Mouse (Mus musculus): ENCODE results near the gene Timm44. TPM values are rescaled to one million over a fixed set of nuclear protein-coding genes. Genes with fewer than 3 reads are reported as not detected.

The Timm44 gene
- total RNA-seq, 1 experiment, result 72.5 TPM

GRCm38 (mm10) chr8:4247951-4248540 lies 27.7 kb downstream of the Timm44 start, which contains the start of gene Tgfbr3l:
Gene Tgfbr3l (plus strand): TSS chr8:4248214.
- Histone ChIP-seq H3K9me3 (ENCODE audit: control insufficient read depth, insufficient read depth, low read depth, low read length) (no peaks in the 10 kb centered on the region), H3K27ac (ENCODE audit: insufficient read depth, low read depth, low read length, poor library complexity, severe bottlenecking) (no peak within 1 kb of the TSS), H3K4me3 (ENCODE audit: insufficient read depth in 1 of 2, low read depth in 1 of 2, low read length in 2 of 2, poor library complexity in 1 of 2, severe bottlenecking in 1 of 2) (peak within 1 kb of the TSS; percentile 16 to 45; a peak in 2 of 4 replicates), H3K36me3 (ENCODE audit: control insufficient read depth, insufficient read depth, low read length, poor library complexity, severe bottlenecking) (peaks cover 29% of the 10 kb centered on the region), H3K4me1 (ENCODE audit: control insufficient read depth in 2 of 2, insufficient read depth in 2 of 2, low read length in 2 of 2, poor library complexity in 1 of 2) (peaks cover 8 to 16% of the 10 kb centered on the region in 2 experiments; a peak in 2 of 4 replicates), H3K9ac (ENCODE audit: insufficient read depth, low read depth, low read length, poor library complexity, severe bottlenecking) (peak within 1 kb of the TSS; percentile 19; the same call in 1 of the 2 replicates)
- no peak for DNase-seq (ENCODE audit: low read depth, low spot score)
- TF ChIP-seq MAFK (IDR thresholded peaks at IDR 0.05; ENCODE audit: insufficient read depth, low read depth, low read length) (no peak), HCFC1 (IDR thresholded peaks at IDR 0.05; ENCODE audit: borderline replicate concordance, insufficient read depth, low read length) (no peak), ZC3H11A (IDR thresholded peaks at IDR 0.05; ENCODE audit: borderline replicate concordance, low read depth, low read length) (no peak), ZNF384 (IDR thresholded peaks at IDR 0.05; ENCODE audit: low read depth, low read length) (no peak), CHD2 (IDR thresholded peaks at IDR 0.05; ENCODE audit: low read depth, low read length) (no peak)
- in situ Hi-C loops (cut with MboI; ENCODE audit: low sequenced_read_pairs in 2 of 2, unreplicated experiment in 2 of 2), result no loop called here

DNA sequence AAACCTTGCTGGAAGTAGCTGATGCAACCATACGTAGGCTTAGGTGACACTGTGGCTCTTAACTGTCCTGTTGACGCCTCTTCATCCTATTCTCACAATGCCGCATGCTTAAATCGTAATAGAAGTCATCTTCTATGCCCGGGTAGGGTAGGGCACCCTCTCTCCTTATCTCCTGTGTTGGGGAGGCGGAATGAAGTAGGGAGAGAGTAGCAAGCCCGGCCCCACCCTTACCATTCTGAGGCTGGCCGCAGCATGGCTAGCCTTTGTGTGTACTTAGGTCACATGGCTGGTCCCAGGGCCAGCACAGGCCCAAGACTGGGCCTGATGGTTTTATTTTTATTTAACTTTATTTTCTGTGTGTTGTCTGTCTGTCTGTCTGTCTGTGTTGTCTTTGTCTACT lies 28.5 kb downstream of the Timm44 start:
- H3K27ac ChIP-seq (ENCODE audit: insufficient read depth, low read depth, low read length, poor library complexity, severe bottlenecking), result no peak overlapping the region
- in situ Hi-C loops (cut with MboI; ENCODE audit: low sequenced_read_pairs in 2 of 2, unreplicated experiment in 2 of 2), result no loop called here
- TF ChIP-seq MAFK (IDR thresholded peaks at IDR 0.05; ENCODE audit: insufficient read depth, low read depth, low read length) (no peak), ZNF384 (IDR thresholded peaks at IDR 0.05; ENCODE audit: low read depth, low read length) (no peak), CHD2 (IDR thresholded peaks at IDR 0.05; ENCODE audit: low read depth, low read length) (no peak), HCFC1 (IDR thresholded peaks at IDR 0.05; ENCODE audit: borderline replicate concordance, insufficient read depth, low read length) (no peak), ZC3H11A (IDR thresholded peaks at IDR 0.05; ENCODE audit: borderline replicate concordance, low read depth, low read length) (no peak)
- DNase-seq (ENCODE audit: low read depth, low spot score), result no peak
- peaks cover 30% of the 10 kb centered on the region for H3K36me3 ChIP-seq (ENCODE audit: control insufficient read depth, insufficient read depth, low read length, poor library complexity, severe bottlenecking)
- H3K4me3 ChIP-seq (ENCODE audit: insufficient read depth in 1 of 2, low read depth in 1 of 2, low read length in 2 of 2, poor library complexity in 1 of 2, severe bottlenecking in 1 of 2), result no peak overlapping the region
- no peaks in the 10 kb centered on the region for H3K9me3 ChIP-seq (ENCODE audit: control insufficient read depth, insufficient read depth, low read depth, low read length)
- H3K9ac ChIP-seq (ENCODE audit: insufficient read depth, low read depth, low read length, poor library complexity, severe bottlenecking), result no peak overlapping the region
- peaks cover 4 to 14% of the 10 kb centered on the region in 2 experiments; a peak in 2 of 4 replicates for H3K4me1 ChIP-seq (ENCODE audit: control insufficient read depth in 2 of 2, insufficient read depth in 2 of 2, low read length in 2 of 2, poor library complexity in 1 of 2)

GRCm38 (mm10) chr8:4245737-4246136 lies 30.0 kb downstream of the Timm44 start:
- H3K4me1 ChIP-seq (ENCODE audit: control insufficient read depth in 2 of 2, insufficient read depth in 2 of 2, low read length in 2 of 2, poor library complexity in 1 of 2), result peaks cover 4 to 14% of the 10 kb centered on the region in 2 experiments; a peak in 2 of 4 replicates
- DNase-seq (ENCODE audit: low read depth, low spot score), result no peak
- no peaks in the 10 kb centered on the region for H3K9me3 ChIP-seq (ENCODE audit: control insufficient read depth, insufficient read depth, low read depth, low read length)
- no peak for TF ChIP-seq MAFK (IDR thresholded peaks at IDR 0.05; ENCODE audit: insufficient read depth, low read depth, low read length)
- no peak for TF ChIP-seq CHD2 (IDR thresholded peaks at IDR 0.05; ENCODE audit: low read depth, low read length)
- TF ChIP-seq HCFC1 (IDR thresholded peaks at IDR 0.05; ENCODE audit: borderline replicate concordance, insufficient read depth, low read length), result no peak
- no peak overlapping the region for H3K4me3 ChIP-seq (ENCODE audit: insufficient read depth in 1 of 2, low read depth in 1 of 2, low read length in 2 of 2, poor library complexity in 1 of 2, severe bottlenecking in 1 of 2)
- H3K9ac ChIP-seq (ENCODE audit: insufficient read depth, low read depth, low read length, poor library complexity, severe bottlenecking), result no peak overlapping the region
- no peak overlapping the region for H3K27ac ChIP-seq (ENCODE audit: insufficient read depth, low read depth, low read length, poor library complexity, severe bottlenecking)
- in situ Hi-C loops (cut with MboI; ENCODE audit: low sequenced_read_pairs in 2 of 2, unreplicated experiment in 2 of 2), result no loop called here
- peaks cover 30% of the 10 kb centered on the region for H3K36me3 ChIP-seq (ENCODE audit: control insufficient read depth, insufficient read depth, low read length, poor library complexity, severe bottlenecking)

DNA sequence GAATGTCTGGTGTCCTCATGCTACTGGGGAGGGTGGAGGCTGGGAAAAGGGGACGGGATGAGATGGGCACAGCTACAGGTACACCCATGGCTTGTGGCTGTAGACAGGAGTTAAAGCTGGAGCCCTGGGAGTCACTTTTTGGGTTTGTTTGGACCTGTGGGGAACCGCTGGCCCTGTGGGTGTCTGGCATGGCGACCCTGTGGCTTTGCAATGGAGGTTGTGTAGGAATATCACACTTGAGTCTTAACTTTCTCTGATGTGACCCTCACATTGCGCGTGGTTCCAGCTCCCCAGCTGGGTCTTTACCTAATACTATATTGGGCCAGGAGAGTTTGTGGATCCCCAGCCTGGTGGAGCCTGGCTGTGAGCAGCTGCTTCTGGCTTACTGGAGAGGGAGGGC lies 30.7 kb downstream of the Timm44 start:
- TF ChIP-seq HCFC1 (IDR thresholded peaks at IDR 0.05; ENCODE audit: borderline replicate concordance, insufficient read depth, low read length) (no peak), ZNF384 (IDR thresholded peaks at IDR 0.05; ENCODE audit: low read depth, low read length) (no peak), CHD2 (IDR thresholded peaks at IDR 0.05; ENCODE audit: low read depth, low read length) (no peak), ZC3H11A (IDR thresholded peaks at IDR 0.05; ENCODE audit: borderline replicate concordance, low read depth, low read length) (no peak), MAFK (IDR thresholded peaks at IDR 0.05; ENCODE audit: insufficient read depth, low read depth, low read length) (no peak)
- H3K27ac ChIP-seq (ENCODE audit: insufficient read depth, low read depth, low read length, poor library complexity, severe bottlenecking), result no peak overlapping the region
- no peak for DNase-seq (ENCODE audit: low read depth, low spot score)
- no peaks in the 10 kb centered on the region for H3K9me3 ChIP-seq (ENCODE audit: control insufficient read depth, insufficient read depth, low read depth, low read length)
- in situ Hi-C loops (cut with MboI; ENCODE audit: low sequenced_read_pairs in 2 of 2, unreplicated experiment in 2 of 2), result no loop called here
- no peak overlapping the region for H3K9ac ChIP-seq (ENCODE audit: insufficient read depth, low read depth, low read length, poor library complexity, severe bottlenecking)
- H3K4me3 ChIP-seq (ENCODE audit: insufficient read depth in 1 of 2, low read depth in 1 of 2, low read length in 2 of 2, poor library complexity in 1 of 2, severe bottlenecking in 1 of 2), result no peak overlapping the region
- peaks cover 30% of the 10 kb centered on the region for H3K36me3 ChIP-seq (ENCODE audit: control insufficient read depth, insufficient read depth, low read length, poor library complexity, severe bottlenecking)
- peaks cover 4 to 10% of the 10 kb centered on the region in 2 experiments; a peak in 2 of 4 replicates for H3K4me1 ChIP-seq (ENCODE audit: control insufficient read depth in 2 of 2, insufficient read depth in 2 of 2, low read length in 2 of 2, poor library complexity in 1 of 2)
